Mouse (Mus musculus) hindbrain, embryonic 11.5 days (tissue): ENCODE data around the gene Pdxp. TPM values are rescaled to one million over a fixed set of nuclear protein-coding genes. Genes with fewer than 3 reads are reported as not detected.
A peak's percentile ranks its signal among the peaks of the same experiment; 100 is the strongest.

Source experiments
- ATAC-seq: fragments of 200-750 bp; cut with Nextera tagmentation; 2 replicates; pipeline ENCODE4 v1.8.0; 2017; ENCODE audit warnings: mild to moderate bottlenecking, moderate TSS enrichment, moderate library complexity; ENCODE audit not compliant: low FRiP score
- DNase-seq: peaks from one replicate; pipeline ENCODE4 v3.0.0-alpha.2; 2015; ENCODE audit warnings: low spot score
- H3K27ac ChIP-seq: fragments of 300-500 bp; sonication (generic); 2 replicates; pipeline ENCODE4 v1.5.1; 2014; ENCODE audit warnings: mild to moderate bottlenecking, low read depth, low read length
- H3K27me3 ChIP-seq: fragments of 300-500 bp; sonication (generic); 2 replicates; pipeline ENCODE4 v1.6.1; 2014; ENCODE audit warnings: mild to moderate bottlenecking, low read length, moderate library complexity, mixed read lengths; ENCODE audit not compliant: control insufficient read depth, insufficient read depth
- H3K36me3 ChIP-seq: fragments of 300-500 bp; sonication (generic); 2 replicates; pipeline ENCODE4 v1.6.1; 2014; ENCODE audit warnings: mild to moderate bottlenecking, low read length, moderate library complexity, mixed read lengths; ENCODE audit not compliant: control insufficient read depth, insufficient read depth
- H3K4me1 ChIP-seq: fragments of 300-500 bp; sonication (generic); replicated peaks from 2 replicates; pipeline ENCODE4 v1.6.1; 2014; ENCODE audit warnings: low read length, mixed read lengths; ENCODE audit not compliant: control insufficient read depth, insufficient read depth
- H3K4me2 ChIP-seq: fragments of 300-500 bp; sonication (generic); replicated peaks from 2 replicates; pipeline ENCODE4 v1.6.1; 2014; ENCODE audit warnings: mild to moderate bottlenecking, low read depth, low read length
- H3K4me3 ChIP-seq: fragments of 300-500 bp; sonication (generic); 2 replicates; pipeline ENCODE4 v1.5.1; 2014; ENCODE audit warnings: low read depth, low read length
- H3K9ac ChIP-seq: fragments of 300-500 bp; sonication (generic); 2 replicates; pipeline ENCODE4 v1.6.1; 2014; ENCODE audit warnings: low read depth, low read length
- H3K9me3 ChIP-seq: fragments of 300-500 bp; sonication (generic); 2 replicates; pipeline ENCODE4 v1.6.1; 2016; ENCODE audit warnings: low read length; ENCODE audit not compliant: control insufficient read depth
- WGBS: fragments of 180-500 bp; shearing (Covaris S2); extraction: QIAGEN DNeasy Blood & Tissue Kit; methylation state at CpG from one replicate; pipeline ENCODE4 v1.1.7; 2014; 5-methylcytosine and 5-hydroxymethylcytosine counted together
- polyA plus RNA-seq: library from polyadenylated mRNA; unstranded; fragments of >200 nt; fragmentation: Nextera tagmentation; extraction: Ambion mirVana; gene quantifications from 2 replicates; pipeline ENCODE4 v1.2.1, GENCODE M21; 2014

Pdxp gene
- polyA plus RNA-seq, 1 experiment from 2014 or later = 35.2 TPM

GRCm38 (mm10) chr15:78901422-78901789 is 12.3 kb upstream of the Pdxp start:
- Histone ChIP-seq H3K4me3 (peak overlapping the region; percentile 46; the same call in 1 of the 2 replicates), H3K9me3 (no peaks in the 10 kb centered on the region), H3K27me3 (peaks cover 8% of the 10 kb centered on the region), H3K4me1 (peaks cover 8% of the 10 kb centered on the region; the same call in 1 of the 2 replicates), H3K27ac (no peak overlapping the region), H3K4me2 (no peak overlapping the region; the same call in 1 of the 2 replicates), H3K36me3 (no peaks in the 10 kb centered on the region), H3K9ac (0 out of 2 replicates have a peak overlapping the region, but pooled peaks have one; percentile 12)
- DNase-seq (peak; percentile 37), ATAC-seq (no peak)
- 37% methylated on average over 8 of the region's 8 CpGs for WGBS

- no peak overlapping the region for H3K27ac ChIP-seq
- 9% methylated on average over 2 of the region's 2 CpGs for WGBS
- peak; percentile 91 for DNase-seq
These were observed 10.5 kb upstream of the Pdxp start for GRCm38 (mm10) chr15:78903243-78903642.

GRCm38 (mm10) chr15:78908399-78908798 is 5.3 kb upstream of the Pdxp start:
- no peaks in the 10 kb centered on the region for H3K36me3 ChIP-seq
- WGBS = 88% methylated on average over 7 of the region's 7 CpGs
- no peaks in the 10 kb centered on the region for H3K9me3 ChIP-seq

More at GRCm38 (mm10) chr15:78903243-78903642, 10.5 kb upstream of the Pdxp start:
- H3K4me2 ChIP-seq = no peak overlapping the region
- peaks cover 8% of the 10 kb centered on the region for H3K27me3 ChIP-seq
- no peaks in the 10 kb centered on the region for H3K36me3 ChIP-seq
- peak; percentile 33; the same call in 1 of the 2 replicates for ATAC-seq
- H3K9ac ChIP-seq = no peak overlapping the region
- H3K9me3 ChIP-seq = no peaks in the 10 kb centered on the region
- H3K4me1 ChIP-seq = peaks cover 8% of the 10 kb centered on the region; the same call in 1 of the 2 replicates
- H3K4me3 ChIP-seq = no peak overlapping the region

GRCm38 (mm10) chr15:78908982-78909381 is 4.7 kb upstream of the Pdxp start:
- no peak overlapping the region for H3K4me2 ChIP-seq
- H3K4me1 ChIP-seq = no peaks in the 10 kb centered on the region; the same call in 1 of the 2 replicates
- H3K4me3 ChIP-seq = no peak overlapping the region
- H3K36me3 ChIP-seq = no peaks in the 10 kb centered on the region
- no peak overlapping the region for H3K9ac ChIP-seq
- 88% methylated on average over 8 of the region's 8 CpGs for WGBS
- H3K9me3 ChIP-seq = no peaks in the 10 kb centered on the region
- no peak for ATAC-seq
- H3K27ac ChIP-seq = no peak overlapping the region
- no peak for DNase-seq
- no peaks in the 10 kb centered on the region for H3K27me3 ChIP-seq

More at GRCm38 (mm10) chr15:78908399-78908798, 5.3 kb upstream of the Pdxp start:
- no peak for ATAC-seq
- H3K9ac ChIP-seq = no peak overlapping the region
- H3K4me1 ChIP-seq = no peaks in the 10 kb centered on the region; the same call in 1 of the 2 replicates
- DNase-seq = no peak
- H3K27me3 ChIP-seq = no peaks in the 10 kb centered on the region
- no peak overlapping the region for H3K4me3 ChIP-seq
- H3K27ac ChIP-seq = no peak overlapping the region
- H3K4me2 ChIP-seq = no peak overlapping the region

- peak; percentile 57 for DNase-seq
These were observed 1.7 kb upstream of the Pdxp start for GRCm38 (mm10) chr15:78912040-78912439.

GRCm38 (mm10) chr15:78914091-78914822 is 538 bp downstream of the Pdxp start:
- DNase-seq (no peak), ATAC-seq (peak; percentile 72)
- Histone ChIP-seq H3K27me3 (no peaks in the 10 kb centered on the region), H3K4me2 (peak overlapping the region; percentile 99), H3K27ac (peak overlapping the region; percentile 88), H3K36me3 (no peaks in the 10 kb centered on the region), H3K9ac (peak overlapping the region; percentile 82), H3K4me3 (peak overlapping the region; percentile 76), H3K9me3 (no peaks in the 10 kb centered on the region), H3K4me1 (peaks cover 16% of the 10 kb centered on the region)
- under 1% methylated on average over 56 of the region's 87 CpGs for WGBS

More at GRCm38 (mm10) chr15:78912040-78912439, 1.7 kb upstream of the Pdxp start:
- H3K4me2 ChIP-seq = no peak overlapping the region
- H3K36me3 ChIP-seq = no peaks in the 10 kb centered on the region
- peaks cover 16% of the 10 kb centered on the region for H3K4me1 ChIP-seq
- no peak overlapping the region for H3K27ac ChIP-seq
- H3K27me3 ChIP-seq = no peaks in the 10 kb centered on the region
- ATAC-seq = no peak
- no peaks in the 10 kb centered on the region for H3K9me3 ChIP-seq
- no peak overlapping the region for H3K9ac ChIP-seq
- H3K4me3 ChIP-seq = no peak overlapping the region
- 44% methylated on average over 9 of the region's 9 CpGs for WGBS

GRCm38 (mm10) chr15:78914823-78915659 is 1.3 kb downstream of the Pdxp start:
- Histone ChIP-seq H3K9ac (peak overlapping the region; percentile 82), H3K9me3 (no peaks in the 10 kb centered on the region), H3K36me3 (no peaks in the 10 kb centered on the region), H3K27ac (no peak overlapping the region), H3K27me3 (no peaks in the 10 kb centered on the region), H3K4me3 (peak overlapping the region; percentile 76), H3K4me1 (peaks cover 16% of the 10 kb centered on the region), H3K4me2 (peak overlapping the region; percentile 99)
- 43% methylated on average over 8 of the region's 8 CpGs for WGBS
- DNase-seq (peak; percentile 19), ATAC-seq (no peak)

GRCm38 (mm10) chr15:78915660-78916017 is 1.9 kb downstream of the Pdxp start:
- ATAC-seq (peak; percentile 34; the same call in 1 of the 2 replicates), DNase-seq (peak; percentile 85)
- Histone ChIP-seq H3K27ac (no peak overlapping the region), H3K9ac (no peak overlapping the region; the same call in 1 of the 2 replicates), H3K4me1 (peaks cover 16% of the 10 kb centered on the region), H3K4me2 (peak overlapping the region; percentile 99), H3K36me3 (no peaks in the 10 kb centered on the region), H3K27me3 (no peaks in the 10 kb centered on the region), H3K9me3 (no peaks in the 10 kb centered on the region), H3K4me3 (peak overlapping the region; percentile 18)
- 12% methylated on average over 8 of the region's 8 CpGs for WGBS
